Mouse (Mus musculus): ENCODE data around the gene Msi2. TPM values are rescaled to one million over a fixed set of nuclear protein-coding genes. Genes with fewer than 3 reads are reported as not detected.

The Msi2 gene
- polyA plus RNA-seq, 1 experiment: 14.4 TPM

DNA sequence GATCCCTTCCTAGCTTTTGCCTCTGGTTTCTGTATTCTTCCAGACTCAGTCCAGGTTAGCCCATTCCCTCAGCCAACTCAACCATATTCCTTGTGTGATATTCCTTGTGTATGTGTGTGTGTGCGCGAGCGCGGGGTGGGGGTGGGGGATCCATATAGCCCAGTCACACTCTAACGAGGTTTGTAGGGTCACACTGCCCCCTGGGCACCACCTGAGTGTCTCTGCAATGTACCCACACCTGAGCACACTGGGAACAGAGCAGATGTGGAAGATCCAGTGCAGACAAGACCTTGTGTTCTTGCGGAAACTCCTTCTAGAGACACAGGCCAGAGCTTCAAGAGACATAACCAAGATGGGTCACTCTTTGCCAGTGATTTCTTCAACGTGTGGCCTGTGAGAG, 72.5 kb downstream of the Msi2 start:
- no peak overlapping the region for H3K4me3 ChIP-seq (replicated peaks)
- TF ChIP-seq FLI1 (IDR thresholded peaks at IDR 0.05; ENCODE audit: low read length) (no peak), GATA1 (IDR thresholded peaks at IDR 0.05; ENCODE audit: borderline replicate concordance, low read length) (no peak)
- H3K9me3 ChIP-seq: no peaks in the 10 kb centered on the region
- peaks cover 87% of the 10 kb centered on the region for H3K36me3 ChIP-seq (replicated peaks; ENCODE audit: low read length)
- peaks cover 10% of the 10 kb centered on the region for H3K4me1 ChIP-seq
- no peaks in the 10 kb centered on the region for H3K27me3 ChIP-seq (replicated peaks)

DNA sequence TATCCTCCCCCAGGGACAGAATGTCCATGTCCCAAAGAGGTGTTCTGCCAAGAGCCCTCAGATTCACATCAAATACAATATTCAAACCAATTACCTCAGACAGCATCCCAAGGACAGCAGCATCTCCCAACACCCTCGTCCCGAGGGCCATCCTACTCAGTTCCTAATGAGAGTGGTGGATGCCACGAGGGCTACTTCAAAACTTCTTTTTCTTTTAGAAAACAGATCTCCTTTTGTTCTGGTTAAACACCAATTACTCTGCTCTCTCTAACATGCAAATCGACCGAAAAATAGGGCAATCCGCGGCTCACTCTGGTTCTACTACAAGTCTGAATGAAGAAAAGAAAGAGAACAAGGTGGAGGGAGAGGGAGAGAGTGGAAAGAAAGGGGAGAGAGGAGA, 73.6 kb downstream of the Msi2 start:
- no peak overlapping the region for H3K4me3 ChIP-seq (replicated peaks)
- H3K9me3 ChIP-seq: no peaks in the 10 kb centered on the region
- peaks cover 90% of the 10 kb centered on the region for H3K36me3 ChIP-seq (replicated peaks; ENCODE audit: low read length)
- TF ChIP-seq GATA1 (IDR thresholded peaks at IDR 0.05; ENCODE audit: borderline replicate concordance, low read length) (no peak), FLI1 (IDR thresholded peaks at IDR 0.05; ENCODE audit: low read length) (no peak)
- no peaks in the 10 kb centered on the region for H3K27me3 ChIP-seq (replicated peaks)
- H3K4me1 ChIP-seq: peaks cover 10% of the 10 kb centered on the region

DNA sequence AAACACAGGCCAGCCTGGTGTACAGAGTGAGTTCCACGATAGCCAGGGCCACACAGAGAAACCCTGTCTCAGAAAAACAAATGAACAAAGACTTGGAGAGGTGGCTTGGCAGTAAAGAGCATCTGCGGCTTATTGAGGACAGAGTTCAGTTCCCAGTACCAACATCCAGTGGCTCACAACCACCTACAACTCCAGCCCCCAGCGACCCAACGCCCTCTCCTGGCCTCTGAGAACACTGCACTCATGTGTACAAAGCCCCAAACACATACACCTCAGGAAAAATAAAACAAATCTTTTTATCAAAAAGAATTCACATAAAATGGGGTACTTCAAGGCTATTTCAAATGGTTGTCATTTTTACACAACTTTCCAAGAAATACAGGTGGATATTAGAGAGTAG, 78.5 kb downstream of the Msi2 start:
- no peaks in the 10 kb centered on the region for H3K9me3 ChIP-seq
- H3K4me1 ChIP-seq: peaks cover 42% of the 10 kb centered on the region
- H3K4me3 ChIP-seq (replicated peaks): no peak overlapping the region
- TF ChIP-seq GATA1 (IDR thresholded peaks at IDR 0.05; ENCODE audit: borderline replicate concordance, low read length) (no peak), FLI1 (IDR thresholded peaks at IDR 0.05; ENCODE audit: low read length) (no peak)
- H3K27me3 ChIP-seq (replicated peaks): no peaks in the 10 kb centered on the region
- peaks cover 84% of the 10 kb centered on the region for H3K36me3 ChIP-seq (replicated peaks; ENCODE audit: low read length)

DNA sequence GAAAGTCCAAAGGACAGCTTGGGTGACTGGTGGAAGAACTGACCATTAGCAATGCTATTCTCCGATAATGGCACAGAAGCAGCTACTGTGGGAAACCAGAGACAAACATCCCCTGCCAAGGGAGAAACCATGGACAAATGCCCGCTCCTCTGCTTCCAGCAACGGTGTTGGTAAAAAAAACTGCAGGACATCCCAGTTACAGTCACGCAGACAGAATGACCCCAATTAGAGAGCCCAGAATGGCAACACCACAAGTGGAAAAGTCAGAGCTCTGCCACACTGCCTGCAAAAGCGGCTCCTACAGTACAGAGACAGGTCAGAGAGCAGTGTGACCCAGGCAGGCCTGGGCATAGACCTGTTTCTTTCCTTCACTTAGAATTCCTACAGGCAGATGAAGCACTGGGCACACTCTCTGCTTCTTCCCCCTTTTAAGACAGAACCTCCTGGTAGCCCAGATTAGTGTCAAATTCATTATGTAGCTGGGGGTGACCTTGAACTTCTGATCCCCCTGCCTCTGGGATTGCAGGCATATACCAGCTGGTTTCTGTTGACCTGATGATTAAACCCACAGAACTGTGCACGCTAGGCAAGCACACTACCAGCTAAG, 79.3 kb downstream of the Msi2 start:
- Histone ChIP-seq H3K4me1 (peaks cover 50% of the 10 kb centered on the region), H3K9me3 (no peaks in the 10 kb centered on the region), H3K36me3 (replicated peaks; ENCODE audit: low read length) (peaks cover 83% of the 10 kb centered on the region), H3K4me3 (replicated peaks) (no peak overlapping the region), H3K27me3 (replicated peaks) (no peaks in the 10 kb centered on the region)
- TF ChIP-seq FLI1 (IDR thresholded peaks at IDR 0.05; ENCODE audit: low read length) (no peak), GATA1 (IDR thresholded peaks at IDR 0.05; ENCODE audit: borderline replicate concordance, low read length) (no peak)

DNA sequence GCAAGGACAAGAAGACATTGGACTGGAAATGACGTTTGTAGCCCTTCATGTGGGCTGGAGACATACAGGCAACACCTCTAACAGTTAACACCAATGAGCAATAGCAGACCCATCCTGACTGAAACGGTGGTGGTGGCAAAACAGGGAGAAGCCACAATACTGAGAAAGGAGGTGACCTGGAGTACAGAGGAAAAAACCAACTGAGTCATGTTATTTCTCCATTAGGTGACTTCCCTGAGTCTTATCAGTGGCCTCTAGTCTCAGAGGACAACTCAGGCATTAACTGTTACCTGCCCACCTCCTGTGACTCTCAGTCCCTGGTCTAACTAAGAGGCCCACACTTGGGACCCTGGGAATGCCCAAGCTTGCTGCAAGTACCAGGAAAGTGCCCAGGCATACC, 80.1 kb downstream of the Msi2 start:
- TF ChIP-seq FLI1 (IDR thresholded peaks at IDR 0.05; ENCODE audit: low read length): no peak
- TF ChIP-seq GATA1 (IDR thresholded peaks at IDR 0.05; ENCODE audit: borderline replicate concordance, low read length): no peak
- H3K9me3 ChIP-seq: no peaks in the 10 kb centered on the region

DNA sequence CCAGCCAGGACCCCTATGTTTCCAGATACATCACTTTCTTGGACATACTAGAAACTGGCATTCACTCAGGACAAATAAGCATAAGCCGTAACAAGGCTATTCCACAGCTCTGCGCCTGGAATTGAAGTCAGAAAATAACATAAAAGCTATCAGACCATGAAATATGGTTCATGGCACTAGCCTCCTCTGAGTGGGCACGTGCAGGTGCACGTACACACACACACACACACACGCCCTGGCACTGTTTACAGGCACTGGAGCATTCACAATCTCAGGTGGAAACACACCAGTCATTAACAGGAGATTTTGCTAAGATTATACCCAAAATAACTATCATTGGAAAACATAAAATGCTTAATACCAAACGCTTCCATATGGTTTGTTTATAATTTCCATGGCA, 81.4 kb downstream of the Msi2 start:
- H3K4me1 ChIP-seq: peaks cover 65% of the 10 kb centered on the region
- TF ChIP-seq FLI1 (IDR thresholded peaks at IDR 0.05; ENCODE audit: low read length): no peak
- TF ChIP-seq GATA1 (IDR thresholded peaks at IDR 0.05; ENCODE audit: borderline replicate concordance, low read length): no peak
- no peak overlapping the region for H3K4me3 ChIP-seq (replicated peaks)
- peaks cover 72% of the 10 kb centered on the region for H3K36me3 ChIP-seq (replicated peaks; ENCODE audit: low read length)
- no peaks in the 10 kb centered on the region for H3K9me3 ChIP-seq
- no peaks in the 10 kb centered on the region for H3K27me3 ChIP-seq (replicated peaks)

More for the DNA sequence above, 80.1 kb downstream of the Msi2 start:
- no peaks in the 10 kb centered on the region for H3K27me3 ChIP-seq (replicated peaks)
- no peak overlapping the region for H3K4me3 ChIP-seq (replicated peaks)
- peaks cover 84% of the 10 kb centered on the region for H3K36me3 ChIP-seq (replicated peaks; ENCODE audit: low read length)
- peaks cover 57% of the 10 kb centered on the region for H3K4me1 ChIP-seq

DNA sequence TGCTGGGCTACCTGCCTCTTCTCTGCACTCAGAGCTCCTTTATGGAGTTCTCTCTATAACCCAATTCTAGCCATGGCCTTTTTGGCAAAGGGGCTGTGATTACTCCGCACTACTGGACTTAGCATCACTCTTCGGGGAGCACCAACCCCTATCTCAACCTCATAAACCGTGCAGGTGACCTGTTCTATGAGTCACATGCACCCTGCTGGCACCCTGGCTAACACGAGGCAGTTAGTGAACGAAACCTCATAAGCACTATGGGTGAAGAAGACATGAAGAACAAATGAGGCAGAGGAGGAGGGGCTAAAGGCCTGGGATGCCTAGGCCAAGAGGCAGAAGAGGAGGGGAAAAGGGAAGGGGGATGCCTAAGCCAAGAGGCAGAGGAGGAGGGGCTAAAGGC, 82.0 kb downstream of the Msi2 start:
- peaks cover 71% of the 10 kb centered on the region for H3K4me1 ChIP-seq
- TF ChIP-seq GATA1 (IDR thresholded peaks at IDR 0.05; ENCODE audit: borderline replicate concordance, low read length): no peak
- TF ChIP-seq FLI1 (IDR thresholded peaks at IDR 0.05; ENCODE audit: low read length): no peak
- peaks cover 66% of the 10 kb centered on the region for H3K36me3 ChIP-seq (replicated peaks; ENCODE audit: low read length)

DNA sequence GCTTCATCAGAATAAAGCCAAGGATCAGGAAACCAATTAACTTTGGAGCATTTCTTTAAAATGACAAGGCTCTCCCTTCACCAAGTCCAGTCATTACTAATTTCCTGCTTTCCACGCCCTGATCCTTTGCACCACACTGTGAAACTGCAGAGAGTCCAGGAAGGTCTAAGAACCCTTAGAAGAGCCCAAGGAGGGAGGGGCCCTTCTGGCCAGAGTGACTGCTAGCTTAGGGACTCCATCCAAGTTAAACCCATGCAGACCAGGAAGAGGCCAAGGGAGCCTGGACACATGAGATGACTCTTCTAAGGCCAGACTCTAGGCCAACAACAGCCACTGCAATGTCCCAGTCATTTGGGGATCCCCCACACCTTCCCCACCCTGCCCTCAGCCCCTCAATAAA, 83.7 kb downstream of the Msi2 start:
- Histone ChIP-seq H3K4me3 (replicated peaks) (no peak overlapping the region), H3K9me3 (no peaks in the 10 kb centered on the region), H3K27me3 (replicated peaks) (no peaks in the 10 kb centered on the region), H3K36me3 (replicated peaks; ENCODE audit: low read length) (peaks cover 62% of the 10 kb centered on the region), H3K4me1 (peaks cover 83% of the 10 kb centered on the region)
- TF ChIP-seq FLI1 (IDR thresholded peaks at IDR 0.05; ENCODE audit: low read length) (no peak), GATA1 (IDR thresholded peaks at IDR 0.05; ENCODE audit: borderline replicate concordance, low read length) (no peak)

More for the DNA sequence above, 82.0 kb downstream of the Msi2 start:
- Histone ChIP-seq H3K27me3 (replicated peaks) (no peaks in the 10 kb centered on the region), H3K9me3 (no peaks in the 10 kb centered on the region), H3K4me3 (replicated peaks) (no peak overlapping the region)

DNA sequence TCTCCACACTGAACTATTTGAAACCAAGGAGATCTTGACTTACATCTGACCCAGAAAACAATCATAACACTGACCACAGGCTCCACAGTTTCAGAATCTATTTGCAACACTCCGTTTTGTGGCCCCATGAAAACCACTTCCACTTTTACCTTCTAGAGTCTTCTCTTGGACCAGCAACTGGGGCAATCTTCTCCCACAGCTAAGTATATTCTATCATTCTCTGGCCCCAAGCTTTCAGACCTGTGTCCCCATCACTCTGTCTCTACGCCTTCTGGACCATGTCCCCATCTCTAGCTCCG, 86.4 kb downstream of the Msi2 start:
- TF ChIP-seq GATA1 (IDR thresholded peaks at IDR 0.05; ENCODE audit: borderline replicate concordance, low read length) (no peak), FLI1 (IDR thresholded peaks at IDR 0.05; ENCODE audit: low read length) (no peak)
- Histone ChIP-seq H3K36me3 (replicated peaks; ENCODE audit: low read length) (peaks cover 58% of the 10 kb centered on the region), H3K4me1 (peaks cover 91% of the 10 kb centered on the region), H3K4me3 (replicated peaks) (peak overlapping the region; percentile 83), H3K9me3 (no peaks in the 10 kb centered on the region), H3K27me3 (replicated peaks) (no peaks in the 10 kb centered on the region)

DNA sequence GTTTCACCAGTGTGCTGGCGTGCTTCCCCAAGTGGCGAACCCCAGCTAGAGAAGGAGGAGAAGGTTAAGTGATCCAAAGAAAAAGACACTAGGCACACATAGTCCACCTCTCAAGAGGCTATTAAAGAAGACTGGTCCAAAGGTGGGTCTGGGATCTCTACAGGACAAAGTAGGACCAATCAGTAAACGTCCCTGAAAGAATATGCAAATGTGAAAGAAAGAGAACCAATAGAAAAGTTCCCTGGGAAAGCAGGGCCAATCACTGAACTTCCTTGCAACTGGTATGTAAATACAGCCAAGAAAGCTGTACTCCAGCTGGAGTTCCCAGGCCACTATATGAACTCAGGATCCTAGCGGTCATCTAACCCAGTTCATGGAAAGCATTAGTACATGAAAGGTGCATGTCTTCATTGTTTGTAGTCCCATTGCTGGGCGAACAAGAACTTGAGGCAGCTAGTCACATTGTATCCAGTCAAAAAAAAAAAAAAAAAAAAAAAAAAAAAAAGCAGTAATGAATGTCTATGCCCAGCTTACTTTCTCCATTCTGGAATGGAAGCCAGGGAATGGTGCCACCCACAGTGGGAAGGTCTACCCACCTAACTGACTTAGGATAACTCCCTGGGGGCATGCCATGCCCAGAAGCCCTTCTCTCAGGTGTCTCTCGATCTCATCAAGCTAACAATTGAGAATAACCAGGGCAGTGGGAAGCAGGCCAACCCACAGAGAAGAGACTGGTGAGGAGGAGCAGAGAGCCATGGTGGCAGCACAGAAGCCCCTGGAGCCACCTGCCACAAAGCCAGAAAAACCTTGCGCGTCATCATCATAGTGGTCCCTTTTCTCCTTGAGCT, 87.0 kb downstream of the Msi2 start:
- no peaks in the 10 kb centered on the region for H3K27me3 ChIP-seq (replicated peaks)
- no peak for TF ChIP-seq FLI1 (IDR thresholded peaks at IDR 0.05; ENCODE audit: low read length)
- no peak for TF ChIP-seq GATA1 (IDR thresholded peaks at IDR 0.05; ENCODE audit: borderline replicate concordance, low read length)
- H3K9me3 ChIP-seq: no peaks in the 10 kb centered on the region
- peaks cover 91% of the 10 kb centered on the region for H3K4me1 ChIP-seq
- peak overlapping the region; percentile 83 for H3K4me3 ChIP-seq (replicated peaks)
- peaks cover 60% of the 10 kb centered on the region for H3K36me3 ChIP-seq (replicated peaks; ENCODE audit: low read length)
